Mouse (Mus musculus): ENCODE data around the gene Ccdc32. TPM values are rescaled to one million over a fixed set of nuclear protein-coding genes. Genes with fewer than 3 reads are reported as not detected.

The Ccdc32 gene
- polyA plus RNA-seq, 1 experiment from 2014 or later = 20.5 TPM

- H3K4me1 ChIP-seq = peaks cover 25% of the 10 kb centered on the region
- H3K4me3 ChIP-seq = no peak overlapping the region
- H3K27me3 ChIP-seq (ENCODE audit: poor library complexity, severe bottlenecking) = peaks cover 70% of the 10 kb centered on the region
- WGBS = 80% methylated on average over 5 of the region's 5 CpGs
- no peaks in the 10 kb centered on the region for H3K36me3 ChIP-seq (replicated peaks)
- no peaks in the 10 kb centered on the region for H3K9me3 ChIP-seq
- DNase-seq (ENCODE audit: extremely low spot score, low spot score) = no peak
- H3K27ac ChIP-seq = no peak overlapping the region
These were observed 57.1 kb downstream of the Ccdc32 start for GRCm38 (mm10) chr2:118972048-118972447.

DNA sequence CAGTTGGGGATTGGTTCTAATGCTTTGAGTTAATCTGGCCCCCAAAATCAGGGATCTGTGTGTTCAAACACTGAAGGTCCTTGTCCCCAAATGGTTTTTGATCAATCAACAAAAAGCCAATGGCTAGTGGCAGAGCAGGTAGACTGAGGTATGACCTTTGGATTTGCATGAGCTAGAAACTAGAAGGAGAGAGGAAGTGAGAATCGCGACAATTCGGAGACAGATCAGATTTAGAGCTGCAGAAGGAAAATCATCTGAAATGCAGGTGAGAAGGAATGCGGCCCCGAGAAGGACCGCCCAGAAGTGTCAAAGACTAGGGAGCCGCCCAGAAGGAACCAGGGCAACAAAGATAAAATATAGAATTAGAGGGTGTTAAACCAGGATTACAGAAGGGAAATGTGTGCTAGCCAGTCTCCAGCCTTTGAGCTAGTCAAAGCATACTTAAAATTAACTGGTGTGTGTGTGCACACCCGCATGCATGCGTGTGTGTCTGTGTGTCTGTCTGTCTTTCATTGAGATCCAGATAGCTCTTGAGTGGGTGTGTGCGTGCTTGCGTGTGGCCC is 59.5 kb downstream of the Ccdc32 start:
- Histone ChIP-seq H3K4me1 (peaks cover 6% of the 10 kb centered on the region), H3K27ac (no peak overlapping the region), H3K27me3 (ENCODE audit: poor library complexity, severe bottlenecking) (peaks cover 46% of the 10 kb centered on the region), H3K9me3 (no peaks in the 10 kb centered on the region), H3K4me3 (no peak overlapping the region), H3K36me3 (replicated peaks) (no peaks in the 10 kb centered on the region)
- WGBS = 87% methylated on average over 11 of the region's 11 CpGs
- DNase-seq (ENCODE audit: extremely low spot score, low spot score) = no peak

Other genes starting within 250 kb of the Ccdc32 start
- gene Disp2, start 249.7 kb downstream of the Ccdc32 start, polyA plus RNA-seq (2016; fragmentation: Nextera tagmentation; extraction: Ambion mirVana) = 1.0 and 1.2 TPM in 2 replicates
- gene Knstrn, start 215.4 kb downstream of the Ccdc32 start, polyA plus RNA-seq (2016; fragmentation: Nextera tagmentation; extraction: Ambion mirVana) = 173 and 180 TPM in 2 replicates
- gene Ivd, start 167.4 kb downstream of the Ccdc32 start, polyA plus RNA-seq (2016; fragmentation: Nextera tagmentation; extraction: Ambion mirVana) = 66.2 and 67.7 TPM in 2 replicates
- 3.6 and 4.1 TPM in 2 replicates for gene Bahd1, start 129.0 kb downstream of the Ccdc32 start, polyA plus RNA-seq (2016; fragmentation: Nextera tagmentation; extraction: Ambion mirVana)
- 13.8 and 14.5 TPM in 2 replicates for gene Chst14, start 102.9 kb downstream of the Ccdc32 start, polyA plus RNA-seq (2016; fragmentation: Nextera tagmentation; extraction: Ambion mirVana)
- 9.2 and 9.4 TPM in 2 replicates for gene Rpusd2, start 5.4 kb upstream of the Ccdc32 start, polyA plus RNA-seq (2016; fragmentation: Nextera tagmentation; extraction: Ambion mirVana)
- gene Knl1, start 17.7 kb upstream of the Ccdc32 start, polyA plus RNA-seq (2016; fragmentation: Nextera tagmentation; extraction: Ambion mirVana) = 68.5 and 74.0 TPM in 2 replicates
- gene Rad51, start 83.4 kb upstream of the Ccdc32 start, polyA plus RNA-seq (2016; fragmentation: Nextera tagmentation; extraction: Ambion mirVana) = 110 and 113 TPM in 2 replicates
- gene Rmdn3, start 127.6 kb upstream of the Ccdc32 start, polyA plus RNA-seq (2016; fragmentation: Nextera tagmentation; extraction: Ambion mirVana) = 50.9 and 54.0 TPM in 2 replicates
- gene Gchfr, start 138.4 kb upstream of the Ccdc32 start, polyA plus RNA-seq (2016; fragmentation: Nextera tagmentation; extraction: Ambion mirVana) = 5.6 and 6.2 TPM in 2 replicates
- gene Gm14137, start 145.1 kb upstream of the Ccdc32 start, polyA plus RNA-seq (2016; fragmentation: Nextera tagmentation; extraction: Ambion mirVana) = 0.90 and 0.93 TPM in 2 replicates
- gene Zfyve19, start 179.2 kb upstream of the Ccdc32 start, polyA plus RNA-seq (2016; fragmentation: Nextera tagmentation; extraction: Ambion mirVana) = 53.9 and 56.9 TPM in 2 replicates
- gene Dnajc17, start 179.4 kb upstream of the Ccdc32 start, polyA plus RNA-seq (2016; fragmentation: Nextera tagmentation; extraction: Ambion mirVana) = 21.6 and 28.2 TPM in 2 replicates
- gene Ppp1r14d, start 200.5 kb upstream of the Ccdc32 start, polyA plus RNA-seq (2016; fragmentation: Nextera tagmentation; extraction: Ambion mirVana) = 0.19 TPM in 1 of 2 replicates, not detected in the other
- gene Spint1, start 208.0 kb upstream of the Ccdc32 start, polyA plus RNA-seq (2016; fragmentation: Nextera tagmentation; extraction: Ambion mirVana) = 3.5 and 4.4 TPM in 2 replicates
- gene Rhov, start 241.9 kb upstream of the Ccdc32 start, polyA plus RNA-seq (2016; fragmentation: Nextera tagmentation; extraction: Ambion mirVana) = 0.44 and 0.58 TPM in 2 replicates

Measured in forebrain, embryonic 10.5 days (tissue).